Mouse (Mus musculus): Measurements from ENCODE around the gene Tram2.

Gene Tram2

GRCm38 (mm10) chr1:21068491-21068890 is 10.5 kb downstream of the Tram2 start:
- no peak for DNase-seq (ENCODE audit: low read depth, low spot score)

- no peak for DNase-seq (ENCODE audit: low read depth, low spot score)
Observed at GRCm38 (mm10) chr1:21067536-21068221, 11.3 kb downstream of the Tram2 start.

DNA sequence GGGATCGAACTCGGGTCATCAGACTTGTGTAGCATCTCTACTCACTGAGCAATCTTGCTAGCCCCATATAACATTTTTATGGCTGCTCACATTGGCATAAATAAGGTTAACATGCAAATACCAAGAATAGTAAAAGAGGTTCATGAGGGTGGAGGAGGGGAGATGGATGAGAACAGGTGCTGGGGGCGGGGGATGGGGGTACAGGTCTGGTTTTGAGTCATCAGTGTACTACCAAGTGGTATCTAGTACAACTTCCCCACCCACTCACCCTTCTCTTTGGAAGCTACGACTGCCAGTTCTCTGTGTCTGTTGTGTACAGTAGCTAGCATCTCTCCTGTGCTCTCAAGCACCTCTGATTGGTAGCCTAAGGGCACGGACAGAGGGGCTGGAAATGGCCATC is 14.9 kb downstream of the Tram2 start:
- DNase-seq (ENCODE audit: low read depth, low spot score) = no peak

GRCm38 (mm10) chr1:21059385-21060109 is 19.5 kb downstream of the Tram2 start:
- no peak for DNase-seq (ENCODE audit: low read depth, low spot score)

- DNase-seq (ENCODE audit: low read depth, low spot score) = no peak
Observed at GRCm38 (mm10) chr1:21053009-21053408, 26.0 kb downstream of the Tram2 start.

DNA sequence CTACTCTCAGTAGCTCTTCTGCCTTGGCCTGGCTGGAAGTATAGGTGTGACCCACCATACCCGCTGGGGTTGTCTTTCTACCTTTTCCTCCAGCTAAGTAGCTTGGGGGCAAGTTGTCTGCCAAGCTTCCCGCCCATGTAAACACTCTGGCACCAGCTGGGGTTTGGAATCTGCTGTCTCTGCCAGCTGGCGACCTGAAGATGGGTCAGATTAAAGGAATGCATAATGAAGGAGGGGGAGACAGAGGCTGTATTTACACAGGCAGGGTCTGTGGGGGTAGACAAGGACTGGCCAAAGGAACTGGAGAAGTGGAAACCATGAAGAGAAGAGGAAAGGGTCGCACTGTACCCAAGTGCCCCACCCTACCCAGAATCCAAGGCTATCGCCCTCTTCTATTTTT is 26.4 kb downstream of the Tram2 start:
- no peak for DNase-seq (ENCODE audit: low read depth, low spot score)

- no peak for DNase-seq (ENCODE audit: low read depth, low spot score)
Observed at GRCm38 (mm10) chr1:21052132-21052545, 26.9 kb downstream of the Tram2 start.

DNA sequence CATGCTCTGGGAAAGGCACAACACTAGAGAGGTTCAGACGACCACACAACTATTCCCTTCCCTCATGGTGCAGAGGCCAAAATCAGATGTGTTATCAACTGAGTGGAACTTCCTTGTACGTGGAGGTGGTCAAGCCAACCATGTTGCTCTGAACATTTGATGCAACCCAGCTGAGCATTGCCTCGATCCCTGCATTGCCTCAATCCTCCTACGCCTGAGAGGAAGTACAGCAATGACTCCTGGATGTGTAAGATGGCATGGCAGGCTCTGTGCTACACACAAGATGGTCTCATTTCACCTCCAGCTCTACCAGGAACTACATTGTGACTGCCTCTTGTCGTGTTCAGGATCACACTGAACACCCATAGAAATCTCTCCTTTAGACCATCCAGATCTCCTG is 30.0 kb downstream of the Tram2 start:
- DNase-seq (ENCODE audit: low read depth, low spot score) = no peak

GRCm38 (mm10) chr1:21048402-21048801 is 30.6 kb downstream of the Tram2 start:
- DNase-seq (ENCODE audit: low read depth, low spot score) = no peak

- DNase-seq (ENCODE audit: low read depth, low spot score) = no peak
Observed at GRCm38 (mm10) chr1:21042461-21042860, 36.6 kb downstream of the Tram2 start.

GRCm38 (mm10) chr1:21040610-21041326 is 38.3 kb downstream of the Tram2 start:
- DNase-seq (ENCODE audit: low read depth, low spot score) = no peak

DNA sequence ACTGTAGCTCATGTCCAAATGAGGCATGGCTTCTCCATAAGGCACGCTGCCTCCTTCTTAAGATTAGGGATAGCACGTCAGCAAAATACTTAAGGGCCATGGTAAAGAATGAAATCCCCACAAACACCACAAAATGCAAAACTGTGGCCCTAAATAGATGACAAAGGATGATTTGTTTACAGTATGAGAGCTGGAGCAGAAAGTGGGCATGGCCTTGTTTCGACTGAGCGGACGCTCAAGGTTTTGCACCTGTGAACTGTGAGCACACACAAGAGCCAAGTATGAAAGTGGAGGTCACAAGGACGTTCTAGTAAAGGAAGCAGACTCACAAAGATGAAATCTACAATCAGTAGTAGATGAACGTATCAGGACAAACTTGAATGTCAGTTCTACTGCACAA is 38.9 kb downstream of the Tram2 start:
- no peak for DNase-seq (ENCODE audit: low read depth, low spot score)

DNA sequence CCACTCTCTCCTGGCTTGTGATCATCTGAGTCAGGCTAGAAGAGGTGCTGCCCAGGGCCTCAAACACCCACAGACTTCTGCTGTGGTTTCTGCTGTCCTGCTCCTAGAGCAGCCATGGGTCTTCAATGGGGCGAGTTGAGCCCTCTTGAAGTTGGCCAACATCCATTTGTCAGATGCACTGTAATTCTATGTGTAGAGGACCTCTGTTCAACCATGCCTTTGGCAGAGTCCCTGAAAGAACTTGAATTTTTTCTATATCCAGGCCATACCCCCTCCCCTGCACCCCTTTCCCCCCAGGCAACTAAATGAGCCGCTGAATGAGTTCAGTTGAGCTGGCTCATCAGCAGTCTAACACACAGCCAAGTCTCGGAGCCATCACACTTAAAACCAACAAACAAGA is 39.5 kb downstream of the Tram2 start:
- no peak for DNase-seq (ENCODE audit: low read depth, low spot score)

DNA sequence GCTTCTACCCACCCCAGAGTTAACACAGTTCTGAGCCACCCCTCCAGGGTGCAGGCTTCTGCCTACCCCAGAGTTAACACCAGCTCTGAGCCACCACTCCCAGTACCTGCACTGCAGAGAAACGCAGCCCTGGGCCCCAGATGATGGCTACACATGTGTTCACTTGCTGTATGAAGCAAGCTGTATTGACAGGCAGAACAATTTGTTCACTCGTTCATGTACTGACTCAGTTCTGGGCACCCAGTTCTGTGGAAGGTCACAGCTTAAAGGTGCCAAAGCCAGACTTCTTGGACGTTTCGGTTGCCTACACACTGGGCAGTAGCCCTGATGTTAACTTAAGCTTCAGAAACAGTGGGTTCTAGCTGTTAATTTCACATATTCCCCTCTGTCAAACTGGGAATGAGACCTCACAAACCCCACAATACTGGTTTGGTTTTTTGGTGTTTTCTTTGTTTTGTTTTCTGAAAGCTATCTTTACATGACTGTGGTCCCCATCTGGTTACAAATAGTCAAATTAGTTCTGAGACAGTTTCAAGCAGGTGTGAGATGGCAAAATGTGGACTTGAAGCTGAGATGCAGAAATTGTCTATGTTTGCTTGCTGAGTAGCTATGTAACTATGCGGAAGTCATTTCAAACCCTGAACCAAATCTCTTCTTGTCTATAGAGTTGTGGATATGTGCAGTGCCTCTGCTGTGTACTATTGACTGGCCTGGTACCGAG is 41.0 kb downstream of the Tram2 start:
- DNase-seq (ENCODE audit: low read depth, low spot score) = no peak

- no peak for DNase-seq (ENCODE audit: low read depth, low spot score)
Observed at GRCm38 (mm10) chr1:21035878-21036277, 43.2 kb downstream of the Tram2 start.

DNA sequence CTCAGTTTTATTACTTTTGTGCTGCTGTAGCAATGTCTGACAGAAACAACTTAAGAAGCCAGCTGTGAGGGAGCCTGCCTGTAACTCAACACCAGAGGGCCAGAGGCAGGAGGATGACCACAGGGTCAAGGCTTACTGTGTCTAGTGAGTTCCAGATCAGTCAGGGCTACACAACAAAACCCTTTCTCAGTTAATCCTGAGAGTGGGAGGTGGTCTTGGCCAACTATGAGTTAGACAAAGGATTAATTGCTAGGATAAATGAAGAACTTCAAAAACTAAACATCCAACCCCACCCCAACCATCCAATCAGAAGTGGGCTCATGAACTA is 45.3 kb downstream of the Tram2 start:
- no peak for DNase-seq (ENCODE audit: low read depth, low spot score)

DNA sequence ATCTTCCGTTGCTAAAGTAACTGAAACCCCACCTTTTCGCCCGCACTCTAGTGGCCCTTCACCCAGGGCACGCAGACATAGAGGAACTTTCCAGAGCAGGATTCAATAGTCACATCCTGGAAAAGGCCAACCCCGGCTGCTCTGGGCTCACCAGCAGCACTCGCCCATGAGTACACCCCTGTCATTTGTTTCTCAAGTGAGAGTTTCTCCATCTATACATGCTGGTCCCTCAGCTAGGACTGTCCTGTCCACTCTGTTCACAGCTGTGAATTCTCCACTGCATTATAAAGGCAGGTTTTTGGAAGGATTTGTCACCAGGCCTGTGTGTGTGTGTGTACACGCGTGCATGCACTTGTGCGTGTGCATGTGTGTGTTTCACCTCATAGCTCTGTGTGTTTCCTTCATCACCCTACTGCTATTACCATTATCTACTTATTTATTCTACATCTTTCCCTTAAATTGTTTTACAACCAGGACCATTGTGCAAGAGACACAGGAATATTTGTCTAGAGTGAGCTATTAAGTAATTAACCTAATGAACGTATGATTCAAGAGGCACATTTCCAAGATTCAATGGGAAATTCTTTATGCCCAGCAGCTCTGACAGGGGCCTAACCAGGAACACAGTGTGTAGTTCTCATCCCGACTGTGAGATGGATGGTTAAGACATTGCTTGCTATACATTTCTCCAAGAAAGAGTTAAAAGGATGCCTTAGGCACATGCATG is 45.8 kb downstream of the Tram2 start:
- no peak for DNase-seq (ENCODE audit: low read depth, low spot score)

GRCm38 (mm10) chr1:21031650-21032049 is 47.4 kb downstream of the Tram2 start:
- no peak for DNase-seq (ENCODE audit: low read depth, low spot score)

- no peak for DNase-seq (ENCODE audit: low read depth, low spot score)
Observed at GRCm38 (mm10) chr1:21029000-21029399, 50.0 kb downstream of the Tram2 start.

- no peak for DNase-seq (ENCODE audit: low read depth, low spot score)
Observed at GRCm38 (mm10) chr1:21026534-21026933, 52.5 kb downstream of the Tram2 start.

- no peak for DNase-seq (ENCODE audit: low read depth, low spot score)
Observed at GRCm38 (mm10) chr1:21025203-21025602, 53.8 kb downstream of the Tram2 start.

DNA sequence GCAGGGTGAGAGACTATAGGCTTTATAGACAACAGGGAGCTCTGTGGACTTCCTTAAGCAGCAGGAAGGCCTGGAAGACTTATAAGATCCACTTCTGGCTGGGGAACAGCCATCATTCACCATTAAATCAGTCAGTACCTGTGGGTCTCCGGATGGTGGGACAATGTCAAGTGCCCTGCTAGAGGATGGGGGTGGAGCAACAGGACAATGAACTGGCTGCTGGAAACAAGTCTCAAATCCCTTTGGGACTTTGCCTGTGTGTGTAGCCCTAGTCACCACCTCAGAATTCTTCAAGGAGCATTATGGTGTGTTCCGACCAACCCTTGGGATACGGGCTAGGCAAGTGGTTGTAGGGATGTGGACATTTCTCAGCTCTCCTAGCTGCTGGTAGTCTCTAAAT is 55.9 kb downstream of the Tram2 start:
- no peak for DNase-seq (ENCODE audit: low read depth, low spot score)

All from WW6 (cell line).